Mouse (Mus musculus) heart, adult 2 months (tissue): ENCODE results near the gene Myl10.

Experiments
- CTCF ChIP-seq: fragments of 200-600 bp; IDR thresholded peaks from 2 replicates; pipeline ENCODE4 v1.8.1; 2022; ENCODE audit warnings: antibody characterized with exemption, mild to moderate bottlenecking, moderate library complexity
- EP300 ChIP-seq: fragments of 200-500 bp; IDR thresholded peaks from 2 replicates; pipeline ENCODE4 v1.6.1; 2011; ENCODE audit warnings: low read depth, low read length, control low read depth; ENCODE audit not compliant: insufficient read depth
- POLR2A ChIP-seq: fragments of 200-500 bp; IDR thresholded peaks from 2 replicates; pipeline ENCODE4 v1.6.1; 2011; ENCODE audit warnings: mild to moderate bottlenecking, low read depth, low read length, control low read depth; ENCODE audit not compliant: insufficient read depth

GRCm38 (mm10) chr5:136693418-136693817 lies 472 bp downstream of the Myl10 start:
- TF ChIP-seq POLR2A, result no peak
- no peak for TF ChIP-seq CTCF
- TF ChIP-seq EP300, result no peak
